Mouse (Mus musculus) brain, embryonic 14.5 days (tissue): ENCODE measurements at regions not wholly inside any gene's neighbourhood (a gene's known extent, or its start where the extent isn't known, plus 50 kb on each side); places are given as distances from the start of the nearest gene placed in this dataset.

Experiments used
- DNase-seq: peaks from one replicate; pipeline ENCODE4 v3.0.0-alpha.2; 2011; ENCODE audit warnings: low read depth
- CTCF ChIP-seq: fragments of 200-500 bp; IDR thresholded peaks from 2 replicates; pipeline ENCODE4 v1.5.1; 2012; ENCODE audit warnings: inconsistent platforms, mild to moderate bottlenecking, moderate library complexity, borderline replicate concordance; ENCODE audit not compliant: insufficient read depth, insufficient read length; ENCODE audit errors: extremely low read depth
- POLR2A ChIP-seq: fragments of 200-500 bp; IDR thresholded peaks from 2 replicates; pipeline ENCODE4 v1.6.1; 2012; ENCODE audit warnings: mild to moderate bottlenecking, inconsistent platforms, borderline replicate concordance; ENCODE audit not compliant: poor library complexity, insufficient read depth, insufficient read length, severe bottlenecking; ENCODE audit errors: extremely low read depth

GRCm38 (mm10) chr12:68242683-68243082, 916.3 kb downstream of the Rps29 start:
- TF ChIP-seq POLR2A (no peak), CTCF (no peak)
- peak; percentile 78 for DNase-seq

GRCm38 (mm10) chr12:68231803-68232202, 927.2 kb downstream of the Rps29 start:
- DNase-seq = peak; percentile 47
- TF ChIP-seq POLR2A = no peak
- TF ChIP-seq CTCF = no peak

GRCm38 (mm10) chr12:68217091-68217490, 941.9 kb downstream of the Rps29 start:
- TF ChIP-seq POLR2A (no peak), CTCF (no peak)
- DNase-seq = peak; percentile 75

- peak; percentile 53 for DNase-seq
- TF ChIP-seq POLR2A (no peak), CTCF (no peak)
Measured at GRCm38 (mm10) chr12:68208302-68208701, 950.7 kb downstream of the Rps29 start.

GRCm38 (mm10) chr12:68183858-68184257, 961.5 kb upstream of the Mdga2 start:
- DNase-seq = no peak
- TF ChIP-seq POLR2A = no peak
- TF ChIP-seq CTCF = no peak

GRCm38 (mm10) chr12:68161317-68161716, 939.0 kb upstream of the Mdga2 start:
- no peak for DNase-seq
- no peak for TF ChIP-seq POLR2A
- TF ChIP-seq CTCF = no peak

GRCm38 (mm10) chr12:68148066-68148465, 925.7 kb upstream of the Mdga2 start:
- peak; percentile 68 for DNase-seq
- no peak for TF ChIP-seq CTCF
- TF ChIP-seq POLR2A = no peak

GRCm38 (mm10) chr12:68139831-68140230, 917.5 kb upstream of the Mdga2 start:
- no peak for DNase-seq
- TF ChIP-seq POLR2A = no peak
- no peak for TF ChIP-seq CTCF

GRCm38 (mm10) chr12:68131776-68132175, 909.4 kb upstream of the Mdga2 start:
- no peak for DNase-seq
- TF ChIP-seq CTCF (no peak), POLR2A (no peak)

- no peak for TF ChIP-seq CTCF
- no peak for TF ChIP-seq POLR2A
- no peak for DNase-seq
Measured at GRCm38 (mm10) chr12:68115762-68116161, 893.4 kb upstream of the Mdga2 start.
